8 mouse cellular contexts compared by ENCODE assay signal in the genomic region with DNA sequence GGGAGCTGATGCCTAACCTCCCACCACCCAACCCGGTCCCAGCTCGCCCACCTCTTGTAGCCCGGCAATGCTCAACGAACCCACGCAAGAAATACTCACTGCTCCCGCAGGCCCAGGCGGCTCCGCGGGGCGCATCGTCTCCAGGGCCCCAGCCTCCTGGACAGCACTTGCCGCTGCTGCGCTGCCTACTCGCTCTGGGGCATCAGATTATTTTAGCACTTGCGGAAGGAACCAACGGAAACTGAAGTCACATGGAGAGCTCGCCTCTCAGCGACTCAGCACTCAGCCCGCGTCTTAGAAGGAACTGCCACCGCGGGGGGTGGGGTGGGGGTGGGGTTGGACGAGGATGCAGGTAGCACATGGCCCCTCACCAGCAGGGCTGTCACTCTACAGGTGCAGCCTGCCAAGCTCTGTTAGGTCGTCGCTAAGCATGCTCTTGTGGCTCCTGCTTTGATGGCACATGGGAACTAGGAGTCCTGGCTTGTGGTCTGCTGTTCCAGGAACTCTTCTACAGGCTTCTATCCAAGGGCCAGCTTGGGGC. TPM values are rescaled to one million over a fixed set of nuclear protein-coding genes. Genes with fewer than 3 reads are reported as not detected.
DNase-seq lines count a peak whose midpoint lies in the region; ATAC-seq and TF ChIP-seq lines count a peak whose summit lies in the region.

A gene (minus strand): TSS at position 314 of the 541 bp plus-strand sequence.

- no peaks in the 10 kb centered on the region for H3K9me3 ChIP-seq in intestine, embryonic 16.5 days (ENCODE audit: control insufficient read depth, low read length)
- no peaks in the 10 kb centered on the region for H3K9me3 ChIP-seq in midbrain, postnatal 0 days (ENCODE audit: low read length)
- no peaks in the 10 kb centered on the region for H3K9me3 ChIP-seq in stomach, embryonic 14.5 days (ENCODE audit: control insufficient read depth, low read depth, low read length)

- peak within 1 kb of the TSS; percentile 76 for H3K4me2 ChIP-seq in intestine, embryonic 16.5 days (ENCODE audit: low read depth, low read length)
- H3K4me2 ChIP-seq in midbrain, postnatal 0 days (ENCODE audit: low read depth, low read length, poor library complexity, severe bottlenecking), result peak within 1 kb of the TSS; percentile 80
- peak within 1 kb of the TSS; percentile 67 for H3K4me2 ChIP-seq in stomach, embryonic 14.5 days (replicated peaks; ENCODE audit: low read depth, low read length)

- intact Hi-C loops in left cerebral cortex, postnatal 4 days (cut with DNase I), result no loop called here

- H3K4me3 ChIP-seq in intestine, embryonic 16.5 days (ENCODE audit: low read length), result peak within 1 kb of the TSS; percentile 44
- H3K4me3 ChIP-seq in liver, adult 2 months (ENCODE audit: insufficient read depth, low read depth, low read length), result peak within 1 kb of the TSS; percentile 68
- peak within 1 kb of the TSS; percentile 41 for H3K4me3 ChIP-seq in midbrain, postnatal 0 days (ENCODE audit: low read depth, low read length)
- peak within 1 kb of the TSS; percentile 23 for H3K4me3 ChIP-seq in stomach, embryonic 14.5 days (ENCODE audit: low read depth, low read length)

- peaks cover 6% of the 10 kb centered on the region for H3K4me1 ChIP-seq in intestine, embryonic 16.5 days (ENCODE audit: control insufficient read depth, insufficient read depth, low read length)
- H3K4me1 ChIP-seq in liver, adult 2 months (ENCODE audit: control insufficient read depth, insufficient read depth, low read length), result peaks cover 6% of the 10 kb centered on the region; the same call in 1 of the 2 replicates
- H3K4me1 ChIP-seq in midbrain, postnatal 0 days (ENCODE audit: insufficient read depth, low read length), result 0 out of 2 replicates have a peak, but pooled peaks cover 3% of the 10 kb centered on the region
- H3K4me1 ChIP-seq in stomach, embryonic 14.5 days (ENCODE audit: control insufficient read depth, insufficient read depth, low read length), result peaks cover 5% of the 10 kb centered on the region; the same call in 1 of the 2 replicates

- H3K27ac ChIP-seq in intestine, embryonic 16.5 days (ENCODE audit: low read length), result peak within 1 kb of the TSS; percentile 31; the same call in 1 of the 2 replicates
- H3K27ac ChIP-seq in liver, adult 2 months (replicated peaks; ENCODE audit: insufficient read depth, low read depth, low read length), result peak within 1 kb of the TSS; percentile 85
- no peak within 1 kb of the TSS for H3K27ac ChIP-seq in midbrain, postnatal 0 days (ENCODE audit: low read depth, low read length)
- H3K27ac ChIP-seq in stomach, embryonic 14.5 days (ENCODE audit: low read length), result no peak within 1 kb of the TSS

- H3K79me2 ChIP-seq in liver, adult 2 months (ENCODE audit: control insufficient read depth, insufficient read depth, low read length), result no peaks in the 10 kb centered on the region

- WGBS in intestine, embryonic 16.5 days, result 3% methylated on average over 25 of the region's 25 CpGs
- WGBS in liver, adult 2 months, result 33% methylated on average over 25 of the region's 25 CpGs
- WGBS in midbrain, postnatal 0 days, result 1% methylated on average over 25 of the region's 25 CpGs
- under 1% methylated on average over 25 of the region's 25 CpGs for WGBS in stomach, embryonic 14.5 days

- TF ChIP-seq POLR2A in liver, adult 2 months (IDR thresholded peaks at IDR 0.05; ENCODE audit: extremely low read depth, insufficient read depth, low read length), result peak; percentile 49; the same call in 1 of the 2 replicates

- TF ChIP-seq CTCF in liver, adult 2 months (IDR thresholded peaks at IDR 0.05; ENCODE audit: low read depth, low read length), result no peak
- TF ChIP-seq CTCF in midbrain, postnatal 0 days (IDR thresholded peaks at IDR 0.05), result no peak

- no peaks in the 10 kb centered on the region for H3K36me3 ChIP-seq in intestine, embryonic 16.5 days (ENCODE audit: control insufficient read depth, insufficient read depth, low read length)
- H3K36me3 ChIP-seq in liver, adult 2 months (ENCODE audit: control insufficient read depth, insufficient read depth, low read length), result no peaks in the 10 kb centered on the region
- no peaks in the 10 kb centered on the region for H3K36me3 ChIP-seq in midbrain, postnatal 0 days (ENCODE audit: insufficient read depth, low read length)
- no peaks in the 10 kb centered on the region for H3K36me3 ChIP-seq in stomach, embryonic 14.5 days (ENCODE audit: control insufficient read depth, insufficient read depth, low read length)

- ATAC-seq in granulocyte monocyte progenitor cell, adult 5-6 weeks (replicated peaks; ENCODE audit: poor library complexity, severe bottlenecking), result peak; percentile 85
- peak; percentile 48; the same call in 1 of the 2 replicates for ATAC-seq in intestine, embryonic 16.5 days
- 0 out of 2 replicates have a peak, but pooled peaks have one; percentile 20 for ATAC-seq in midbrain, postnatal 0 days (ENCODE audit: low FRiP score)
- ATAC-seq in stomach, embryonic 14.5 days (ENCODE audit: insufficient number of reproducible peaks, insufficient read depth, low FRiP score, low read depth), result peak; percentile 42; the same call in 1 of the 2 replicates

- H3K9ac ChIP-seq in intestine, embryonic 16.5 days (ENCODE audit: low read depth, low read length), result peak within 1 kb of the TSS; percentile 64
- H3K9ac ChIP-seq in liver, adult 2 months (ENCODE audit: low read depth, low read length), result peak within 1 kb of the TSS; percentile 73
- H3K9ac ChIP-seq in midbrain, postnatal 0 days (replicated peaks; ENCODE audit: low read length, poor library complexity, severe bottlenecking), result peak within 1 kb of the TSS; percentile 52; the same call in 1 of the 2 replicates
- peak within 1 kb of the TSS; percentile 2; the same call in 1 of the 2 replicates for H3K9ac ChIP-seq in stomach, embryonic 14.5 days (replicated peaks; ENCODE audit: low read depth, low read length)

- DNase-seq in left cerebral cortex, adult 11 months (ENCODE audit: low spot score), result peak; percentile 39
- DNase-seq in left cerebral cortex, postnatal 4 days, result no peak
- DNase-seq in cerebellum, postnatal 36 days, result peak; percentile 49 to 60
- DNase-seq in liver, adult 2 months (ENCODE audit: extremely low read depth, low read depth, low spot score), result peak; percentile 72
- DNase-seq in midbrain, postnatal 0 days (ENCODE audit: low spot score), result peak; percentile 12

- no peaks in the 10 kb centered on the region; the same call in 1 of the 2 replicates for H3K27me3 ChIP-seq in intestine, embryonic 16.5 days (replicated peaks; ENCODE audit: control insufficient read depth, insufficient read depth, low read length)
- H3K27me3 ChIP-seq in liver, adult 2 months (ENCODE audit: control insufficient read depth, insufficient read depth, low read length), result no peaks in the 10 kb centered on the region
- peaks cover 5% of the 10 kb centered on the region; the same call in 1 of the 2 replicates for H3K27me3 ChIP-seq in midbrain, postnatal 0 days (ENCODE audit: insufficient read depth, low read length)
- H3K27me3 ChIP-seq in stomach, embryonic 14.5 days (ENCODE audit: control insufficient read depth, insufficient read depth, low read length), result no peaks in the 10 kb centered on the region

RNA-seq across cellular contexts. Expression of the gene that starts here (rescaled TPM):
- 1 to 10 TPM; 5.7 to 5.9 TPM for total RNA-seq in left cerebral cortex, postnatal 4 days (2021)
- total RNA-seq in granulocyte monocyte progenitor cell, adult 5-6 weeks (2014; fragmentation: Nextera tagmentation), result 185 and 192 TPM in 2 replicates
- total RNA-seq in granulocyte monocyte progenitor cell, adult 5-6 weeks (2017), result 110 and 119 TPM in 2 replicates
- polyA plus RNA-seq in intestine, embryonic 16.5 days (2015; fragmentation: Nextera tagmentation; extraction: Ambion mirVana), result 13.1 and 13.3 TPM in 2 replicates
- total RNA-seq in liver, adult 2 months (2014; rRNA removed), result 4.1 and 5.3 TPM in 2 replicates
- 3.1 and 5.9 TPM in 2 replicates for polyA plus RNA-seq in liver, adult 2 months (2012; rRNA removed)
- total RNA-seq in midbrain, postnatal 0 days (2014; rRNA removed), result 9.9 and 11.3 TPM in 2 replicates
- polyA plus RNA-seq in midbrain, postnatal 0 days (2015; fragmentation: Nextera tagmentation; extraction: Ambion mirVana), result 4.9 and 5.8 TPM in 2 replicates
- polyA plus RNA-seq in stomach, embryonic 14.5 days (2014; fragmentation: Nextera tagmentation; extraction: Ambion mirVana), result 16.0 and 17.0 TPM in 2 replicates

Comparison
In these comparisons a context has a peak if more than half of its experiments do, and no peak if none do; other contexts are left out.
1. ATAC-seq: peak in every context shown above with its lines; median percentile 85 in granulocyte monocyte progenitor cell, adult 5-6 weeks; 48 in intestine, embryonic 16.5 days; 42 in stomach, embryonic 14.5 days; 20 in midbrain, postnatal 0 days.
2. H3K27ac ChIP-seq: peak in intestine, embryonic 16.5 days (single experiment) and liver, adult 2 months (single experiment); none in midbrain, postnatal 0 days (single experiment) and stomach, embryonic 14.5 days (single experiment).
3. H3K9ac ChIP-seq: peak in every context shown above with its lines; median percentile 73 in liver, adult 2 months; 64 in intestine, embryonic 16.5 days; 52 in midbrain, postnatal 0 days; 2 in stomach, embryonic 14.5 days.
4. Peak in every context shown above with its lines, with median percentiles within 50 percentile points of each other: H3K4me2 ChIP-seq and H3K4me3 ChIP-seq.